Mouse (Mus musculus) C2C12 (cell line): ENCODE measurements around the gene Chtop. TPM values are rescaled to one million over a fixed set of nuclear protein-coding genes. Genes with fewer than 3 reads are reported as not detected.

Source experiments
- H3K27me3 ChIP-seq: one replicate; pipeline ENCODE4 v1.6.1; 2011; ENCODE audit not compliant: control insufficient read depth, insufficient read depth, insufficient read length
- H3K36me3 ChIP-seq: one replicate; pipeline ENCODE4 v1.6.1; 2011; ENCODE audit not compliant: control insufficient read depth, insufficient read depth
- H3K4me3 ChIP-seq: one replicate; pipeline ENCODE4 v1.5.1; 2011; ENCODE audit warnings: mild to moderate bottlenecking, control low read depth; ENCODE audit not compliant: poor library complexity, insufficient read depth, severe bottlenecking
- H3K79me2 ChIP-seq: one replicate; pipeline ENCODE4 v1.6.1; 2011; ENCODE audit not compliant: control insufficient read depth, insufficient read depth
- H3K79me3 ChIP-seq: one replicate; pipeline ENCODE4 v1.6.1; 2011; ENCODE audit warnings: low read depth, control low read depth
- H3ac ChIP-seq: one replicate; pipeline ENCODE3; 2011; ENCODE audit warnings: low read depth; ENCODE audit not compliant: control insufficient read depth, insufficient read length
- CEBPB ChIP-seq: IDR thresholded peaks from one replicate; pipeline ENCODE4 v1.6.1; 2011; ENCODE audit warnings: low read depth, mild to moderate bottlenecking, control low read depth, moderate library complexity
- CTCF ChIP-seq: IDR thresholded peaks from one replicate; pipeline ENCODE4 v1.5.1; 2011; ENCODE audit not compliant: control insufficient read depth, insufficient read depth, insufficient read length
- FOSL1 ChIP-seq: IDR thresholded peaks from one replicate; pipeline ENCODE4 v1.8.0; 2011; ENCODE audit warnings: mild to moderate bottlenecking, low read length; ENCODE audit not compliant: poor library complexity, insufficient read depth, severe bottlenecking
- MAX ChIP-seq: IDR thresholded peaks from one replicate; pipeline ENCODE4 v1.6.1; 2011; ENCODE audit warnings: mild to moderate bottlenecking, control low read depth
- MYOD1 ChIP-seq: IDR thresholded peaks from one replicate; pipeline ENCODE4 v1.6.1; 2011; ENCODE audit warnings: low read depth; ENCODE audit not compliant: control insufficient read depth, insufficient read length
- MYOG ChIP-seq: IDR thresholded peaks from one replicate; pipeline ENCODE4 v1.6.1; 2011; ENCODE audit not compliant: control insufficient read depth, insufficient read length; ENCODE audit errors: extremely low read depth
- USF1 ChIP-seq: IDR thresholded peaks from one replicate; pipeline ENCODE4 v1.6.1; 2011; ENCODE audit warnings: low read depth, mild to moderate bottlenecking, control low read depth, moderate library complexity
- polyA plus RNA-seq: library from polyadenylated mRNA; unstranded; fragments of >200 nt; fragmentation: generic; extraction: Trizol; gene quantifications from one replicate; pipeline ENCODE4 v1.2.1, GENCODE M21; 2012; ENCODE audit warnings: missing spikeins

The Chtop gene
- polyA plus RNA-seq, 1 experiment, result 103 TPM

DNA sequence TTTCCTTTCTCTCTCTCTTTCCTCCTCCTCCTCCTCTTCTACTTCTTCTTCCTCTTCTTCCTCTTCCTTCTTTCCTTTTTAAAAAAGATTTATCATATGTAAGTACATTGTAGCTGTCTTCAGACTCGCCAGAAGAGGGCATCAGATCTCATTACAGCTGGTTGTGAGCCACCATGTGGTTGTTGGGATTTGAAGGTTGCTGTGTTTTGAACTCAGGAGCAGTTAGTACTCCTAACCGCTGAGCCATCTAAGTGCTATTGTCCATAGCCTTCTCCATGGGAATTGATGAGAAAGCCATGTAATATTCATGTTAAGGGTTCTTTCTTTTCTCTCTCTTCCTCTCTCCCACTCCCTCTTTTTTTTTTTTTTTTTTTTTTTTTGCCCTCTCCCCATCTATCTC is 17.9 kb downstream of the Chtop start:
- Histone ChIP-seq H3K79me3 (peaks cover 5% of the 10 kb centered on the region), H3K4me3 (no peak overlapping the region), H3ac (no peak overlapping the region), H3K36me3 (peaks cover 53% of the 10 kb centered on the region), H3K79me2 (peaks cover 5% of the 10 kb centered on the region), H3K27me3 (no peaks in the 10 kb centered on the region)
- TF ChIP-seq MAX (peak; percentile 70), FOSL1 (no peak), MYOG (no peak)

DNA sequence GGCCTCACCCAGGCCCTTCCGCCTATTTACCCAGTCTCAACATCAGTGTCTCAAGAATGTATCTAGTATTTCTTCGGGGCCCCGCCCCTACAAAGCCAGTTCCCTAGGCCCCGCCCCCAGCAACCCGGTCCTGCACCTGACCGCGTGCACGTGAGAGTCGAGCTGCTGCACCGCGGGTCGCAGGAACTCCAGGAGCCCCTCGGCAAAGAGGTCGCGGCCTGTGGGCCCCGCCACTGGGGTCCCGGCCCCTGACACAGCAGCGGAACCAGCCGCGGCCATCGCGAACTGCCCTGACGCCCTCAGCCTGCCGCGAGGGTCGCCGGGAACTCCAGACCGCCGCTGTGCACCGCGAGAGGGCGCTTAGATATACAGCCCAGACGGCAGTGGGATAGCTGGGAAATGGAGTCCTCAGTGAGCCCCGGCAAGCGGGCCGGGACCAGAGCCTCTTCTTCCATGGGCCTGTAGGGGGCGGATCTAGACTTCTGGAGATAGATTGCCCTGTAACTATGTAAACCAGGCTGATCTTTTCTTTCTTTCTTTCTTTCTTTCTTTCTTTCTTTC is 18.5 kb downstream of the Chtop start, which contains the start of gene Snapin:
TSS of gene Snapin (minus strand) at position 338 of the 561 bp plus-strand sequence.
- peaks cover 53% of the 10 kb centered on the region for H3K36me3 ChIP-seq
- no peaks in the 10 kb centered on the region for H3K27me3 ChIP-seq
- H3K79me3 ChIP-seq, result peaks cover 5% of the 10 kb centered on the region
- TF ChIP-seq CTCF (peak; percentile 95), MYOD1 (no peak)
- H3K4me3 ChIP-seq, result peak within 1 kb of the TSS; percentile 46
- peaks cover 5% of the 10 kb centered on the region for H3K79me2 ChIP-seq
- peak within 1 kb of the TSS; percentile 82 for H3ac ChIP-seq

GRCm38 (mm10) chr3:90488576-90488975 is 20.7 kb downstream of the Chtop start:
- Histone ChIP-seq H3ac (no peak overlapping the region), H3K79me2 (peaks cover 5% of the 10 kb centered on the region), H3K4me3 (no peak overlapping the region), H3K36me3 (peaks cover 58% of the 10 kb centered on the region), H3K27me3 (no peaks in the 10 kb centered on the region), H3K79me3 (peaks cover 5% of the 10 kb centered on the region)
- no peak for TF ChIP-seq USF1
- TF ChIP-seq CEBPB, result peak; percentile 64

DNA sequence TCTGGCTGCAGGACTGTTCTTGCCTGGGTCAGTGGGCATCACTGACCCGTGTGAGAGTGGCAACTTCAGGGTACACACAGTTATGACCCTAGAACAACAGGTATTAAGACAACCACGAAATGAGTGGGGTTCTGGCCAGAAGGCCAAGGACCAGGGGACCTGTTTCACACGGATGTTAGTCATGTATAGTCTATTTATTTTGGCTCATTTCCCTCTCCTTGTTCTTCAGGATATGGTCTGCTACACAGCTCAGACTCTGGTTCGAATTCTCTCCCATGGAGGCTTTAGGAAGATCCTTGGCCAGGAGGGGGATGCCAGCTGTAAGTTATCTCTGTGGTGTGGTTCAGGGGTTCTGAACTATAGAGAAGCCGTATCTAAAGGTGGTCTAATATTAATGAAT is 22.3 kb downstream of the Chtop start:
- peaks cover 71% of the 10 kb centered on the region for H3K36me3 ChIP-seq
- H3K79me3 ChIP-seq, result peaks cover 5% of the 10 kb centered on the region
- TF ChIP-seq USF1 (no peak), CTCF (no peak), CEBPB (no peak), MAX (no peak), FOSL1 (no peak), MYOG (no peak), MYOD1 (no peak)
- no peaks in the 10 kb centered on the region for H3K27me3 ChIP-seq
- H3K4me3 ChIP-seq, result no peak overlapping the region
- H3K79me2 ChIP-seq, result peaks cover 5% of the 10 kb centered on the region
- no peak overlapping the region for H3ac ChIP-seq

DNA sequence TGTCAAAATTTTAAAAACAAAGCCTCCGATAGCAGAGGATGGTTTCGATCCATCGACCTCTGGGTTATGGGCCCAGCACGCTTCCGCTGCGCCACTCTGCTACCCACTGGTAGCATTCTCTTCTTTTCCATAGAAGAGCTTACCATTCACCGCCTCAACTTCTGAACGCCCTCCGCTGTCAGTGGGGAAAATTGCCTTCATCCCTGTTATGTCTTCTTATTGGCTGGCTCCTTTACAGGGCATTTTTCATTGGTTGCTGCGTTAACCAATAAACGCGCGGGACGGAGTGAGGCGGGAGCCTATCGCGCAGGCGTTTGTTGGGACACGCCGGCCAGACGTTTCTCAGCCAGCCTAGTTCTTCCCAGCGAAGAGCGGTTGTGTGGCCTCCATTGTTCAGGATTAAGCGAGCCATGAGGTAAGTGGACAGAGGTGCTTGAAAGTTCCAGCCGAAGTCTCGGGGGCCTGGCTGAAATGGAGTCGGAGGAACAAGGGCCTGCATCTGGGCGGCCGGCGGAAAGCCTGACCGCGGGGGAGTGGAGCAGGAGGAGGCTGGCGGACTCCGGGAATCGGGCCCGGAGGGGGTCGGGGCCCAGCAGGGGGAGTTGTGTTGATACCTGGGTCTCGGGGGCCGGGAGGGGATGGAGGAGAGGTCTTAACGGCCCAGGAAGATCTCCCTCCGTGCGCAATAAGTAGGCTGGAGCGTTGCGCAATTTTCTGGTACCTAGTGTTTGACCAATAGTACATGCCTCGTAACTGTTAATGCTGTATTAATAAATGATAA is 33.3 kb downstream of the Chtop start, which contains the start of gene Ilf2:
TSS of gene Ilf2 (plus strand) at position 296 of the 781 bp plus-strand sequence.
- Histone ChIP-seq H3K36me3 (peaks cover 31% of the 10 kb centered on the region), H3K79me3 (peaks cover 43% of the 10 kb centered on the region), H3K4me3 (peak within 1 kb of the TSS; percentile 93), H3K79me2 (peaks cover 50% of the 10 kb centered on the region), H3ac (peak within 1 kb of the TSS; percentile 63), H3K27me3 (no peaks in the 10 kb centered on the region)
- no peak for TF ChIP-seq MAX
- TF ChIP-seq MYOD1, result no peak
- TF ChIP-seq CTCF, result no peak
- TF ChIP-seq CEBPB, result peak; percentile 96
- no peak for TF ChIP-seq FOSL1
- TF ChIP-seq MYOG, result no peak

DNA sequence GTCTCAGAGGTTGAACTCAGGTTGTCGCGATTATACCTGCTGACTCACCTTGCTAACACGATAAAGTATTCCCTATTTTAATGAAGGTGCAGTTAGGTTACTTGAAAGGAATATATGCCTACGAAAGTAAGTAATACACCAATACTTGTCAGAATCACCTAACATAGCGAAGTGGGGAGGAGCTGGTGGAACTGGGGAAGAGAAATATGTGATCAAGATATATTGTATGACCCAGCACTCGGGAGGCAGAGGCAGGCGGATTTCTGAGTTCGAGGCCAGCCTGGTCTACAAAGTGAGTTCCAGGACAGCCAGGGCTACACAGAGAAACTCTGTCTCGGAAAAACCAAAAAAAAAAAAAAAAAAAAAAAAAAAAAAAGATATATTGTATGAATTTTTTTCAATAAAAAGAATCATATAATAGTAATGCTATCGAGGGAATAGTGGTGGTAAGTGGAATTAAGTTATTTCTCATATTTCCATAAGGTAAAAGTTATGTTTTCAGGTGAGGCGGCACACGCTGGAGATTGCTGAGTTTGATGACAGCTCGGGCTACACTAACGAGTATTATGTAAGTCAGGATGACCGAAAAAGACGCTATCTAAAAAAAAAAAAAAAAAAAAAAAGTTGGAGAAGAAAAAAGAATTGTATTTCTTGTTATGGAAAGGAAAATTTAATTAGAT is 34.0 kb downstream of the Chtop start:
- Histone ChIP-seq H3K27me3 (no peaks in the 10 kb centered on the region), H3K36me3 (peaks cover 24% of the 10 kb centered on the region), H3K79me3 (peaks cover 40% of the 10 kb centered on the region), H3K79me2 (peaks cover 43% of the 10 kb centered on the region), H3K4me3 (peak overlapping the region; percentile 21), H3ac (no peak overlapping the region)
- no peak for TF ChIP-seq USF1
- TF ChIP-seq CTCF, result no peak
- no peak for TF ChIP-seq MYOG
